Mouse (Mus musculus) embryonic facial prominence, embryonic 13.5 days (tissue): ENCODE data around the gene Zfhx3. TPM values are rescaled to one million over a fixed set of nuclear protein-coding genes. Genes with fewer than 3 reads are reported as not detected.

ENCODE experiments used
- ATAC-seq: fragments of 200-750 bp; cut with Nextera tagmentation; 2 replicates; pipeline ENCODE4 v1.8.0; 2017; ENCODE audit warnings: low read depth; ENCODE audit not compliant: insufficient number of reproducible peaks, insufficient read depth, low FRiP score, low TSS enrichment
- H3K27ac ChIP-seq: fragments of 300-500 bp; sonication (generic); 2 replicates; pipeline ENCODE4 v1.5.1; 2015; ENCODE audit warnings: moderate library complexity, mild to moderate bottlenecking, inconsistent platforms
- H3K27me3 ChIP-seq: fragments of 300-500 bp; sonication (generic); 2 replicates; pipeline ENCODE4 v1.6.1; 2015; ENCODE audit warnings: mild to moderate bottlenecking, inconsistent platforms
- H3K36me3 ChIP-seq: fragments of 300-500 bp; sonication (generic); 2 replicates; pipeline ENCODE4 v1.6.1; 2015; ENCODE audit warnings: mild to moderate bottlenecking, inconsistent platforms
- H3K4me1 ChIP-seq: fragments of 300-500 bp; sonication (generic); 2 replicates; pipeline ENCODE4 v1.6.1; 2015; ENCODE audit warnings: inconsistent platforms
- H3K4me2 ChIP-seq: fragments of 300-500 bp; sonication (generic); 2 replicates; pipeline ENCODE4 v1.6.1; 2015; ENCODE audit warnings: moderate library complexity, mild to moderate bottlenecking, inconsistent platforms
- H3K4me3 ChIP-seq: fragments of 300-500 bp; sonication (generic); 2 replicates; pipeline ENCODE4 v1.5.1; 2015; ENCODE audit warnings: mild to moderate bottlenecking, inconsistent platforms
- H3K9ac ChIP-seq: fragments of 300-500 bp; sonication (generic); 2 replicates; pipeline ENCODE4 v1.6.1; 2015; ENCODE audit warnings: mild to moderate bottlenecking, inconsistent platforms
- H3K9me3 ChIP-seq: fragments of 300-500 bp; sonication (generic); 2 replicates; pipeline ENCODE4 v1.6.1; 2016; ENCODE audit warnings: inconsistent platforms
- WGBS: fragments of 180-500 bp; shearing (Covaris S2); methylation state at CpG from one replicate; pipeline ENCODE4 v1.1.7; 2015; ENCODE audit warnings: mixed read lengths; 5-methylcytosine and 5-hydroxymethylcytosine counted together
- polyA plus RNA-seq: library from polyadenylated mRNA; unstranded; fragments of >200 nt; fragmentation: Nextera tagmentation; extraction: Ambion mirVana; gene quantifications from 2 replicates; pipeline ENCODE4 v1.2.1, GENCODE M21; 2015

The Zfhx3 gene
- polyA plus RNA-seq, 1 experiment from 2014 or later: 29.9 TPM

DNA sequence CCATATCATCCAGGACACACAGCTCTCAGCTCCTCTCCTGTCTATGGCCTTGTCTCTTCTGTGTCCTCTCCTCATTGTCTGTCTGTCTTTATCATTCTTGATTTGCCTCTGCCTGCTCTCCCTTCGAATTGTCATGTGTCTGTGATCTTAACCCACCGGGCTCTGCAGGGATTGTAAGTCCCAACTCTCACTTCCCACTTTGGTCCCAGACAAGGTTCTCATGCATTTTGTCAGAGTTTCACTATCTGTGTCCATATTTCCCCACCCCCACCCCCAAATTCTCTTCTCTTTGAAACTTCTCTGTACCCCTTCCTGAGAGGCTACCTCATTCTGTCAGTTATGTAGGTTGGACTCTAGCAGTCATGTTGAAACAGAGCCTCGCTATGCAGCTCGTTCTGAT lies 579.6 kb downstream of the Zfhx3 start:
- no peaks in the 10 kb centered on the region for H3K4me1 ChIP-seq
- no peaks in the 10 kb centered on the region for H3K27me3 ChIP-seq
- H3K9me3 ChIP-seq: no peaks in the 10 kb centered on the region
- H3K4me2 ChIP-seq: no peak overlapping the region
- no peak overlapping the region for H3K9ac ChIP-seq
- 86% methylated on average over 4 of the region's 4 CpGs for WGBS
- H3K36me3 ChIP-seq: no peaks in the 10 kb centered on the region
- H3K4me3 ChIP-seq: no peak overlapping the region
- no peak for ATAC-seq
- no peak overlapping the region for H3K27ac ChIP-seq

DNA sequence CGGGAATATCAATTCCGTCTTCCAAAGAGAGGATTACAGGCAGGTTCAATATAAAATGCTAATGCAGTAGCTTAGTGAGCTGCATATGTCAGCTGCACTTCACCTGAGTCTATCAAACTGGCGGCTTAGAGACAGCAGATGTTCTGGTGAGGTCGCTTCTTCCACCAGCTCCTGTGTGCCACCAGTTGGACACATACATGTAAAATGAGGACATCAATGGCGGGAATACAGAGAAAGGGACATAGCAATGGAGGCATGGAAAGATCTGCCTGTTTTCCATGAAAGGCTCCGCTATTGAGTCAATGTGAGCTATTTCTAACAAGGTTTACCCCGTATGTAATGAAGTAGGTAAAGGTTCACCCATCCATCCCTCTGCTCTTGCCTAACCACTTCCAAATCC lies 587.0 kb downstream of the Zfhx3 start:
- 90% methylated on average over 7 of the region's 7 CpGs for WGBS
- Histone ChIP-seq H3K4me3 (no peak overlapping the region), H3K4me1 (no peaks in the 10 kb centered on the region), H3K9me3 (no peaks in the 10 kb centered on the region), H3K4me2 (no peak overlapping the region), H3K27ac (no peak overlapping the region), H3K36me3 (no peaks in the 10 kb centered on the region), H3K27me3 (no peaks in the 10 kb centered on the region), H3K9ac (no peak overlapping the region)
- ATAC-seq: no peak

GRCm38 (mm10) chr8:108535121-108535876 lies 592.9 kb downstream of the Zfhx3 start:
- H3K9ac ChIP-seq: no peak overlapping the region
- no peak for ATAC-seq
- no peak overlapping the region for H3K27ac ChIP-seq
- no peak overlapping the region for H3K4me3 ChIP-seq
- H3K27me3 ChIP-seq: no peaks in the 10 kb centered on the region
- no peak overlapping the region for H3K4me2 ChIP-seq
- no peaks in the 10 kb centered on the region for H3K36me3 ChIP-seq
- H3K4me1 ChIP-seq: peaks cover 18% of the 10 kb centered on the region
- WGBS: 77% methylated on average over 16 of the region's 16 CpGs
- no peaks in the 10 kb centered on the region for H3K9me3 ChIP-seq

GRCm38 (mm10) chr8:108536186-108536585 lies 593.7 kb downstream of the Zfhx3 start:
- Histone ChIP-seq H3K27ac (no peak overlapping the region), H3K9ac (no peak overlapping the region), H3K4me2 (no peak overlapping the region), H3K4me1 (peaks cover 18% of the 10 kb centered on the region), H3K27me3 (no peaks in the 10 kb centered on the region), H3K4me3 (no peak overlapping the region), H3K9me3 (no peaks in the 10 kb centered on the region), H3K36me3 (no peaks in the 10 kb centered on the region)
- 81% methylated on average over 7 of the region's 7 CpGs for WGBS
- ATAC-seq: no peak

- ATAC-seq: no peak
- H3K27ac ChIP-seq: no peak overlapping the region
- no peak overlapping the region for H3K4me2 ChIP-seq
- H3K9ac ChIP-seq: no peak overlapping the region
- WGBS: 77% methylated on average over 15 of the region's 15 CpGs
- no peaks in the 10 kb centered on the region for H3K36me3 ChIP-seq
- no peaks in the 10 kb centered on the region for H3K9me3 ChIP-seq
- H3K4me1 ChIP-seq: peaks cover 18% of the 10 kb centered on the region
- no peak overlapping the region for H3K4me3 ChIP-seq
- no peaks in the 10 kb centered on the region for H3K27me3 ChIP-seq
Observed at GRCm38 (mm10) chr8:108536911-108537351, 594.5 kb downstream of the Zfhx3 start.

- peak overlapping the region; percentile 33 for H3K4me2 ChIP-seq
- H3K4me1 ChIP-seq: peaks cover 18% of the 10 kb centered on the region
- no peak overlapping the region for H3K27ac ChIP-seq
- H3K9me3 ChIP-seq: no peaks in the 10 kb centered on the region
- H3K36me3 ChIP-seq: no peaks in the 10 kb centered on the region
- no peak for ATAC-seq
- WGBS: 72% methylated on average over 25 of the region's 25 CpGs
- H3K4me3 ChIP-seq: no peak overlapping the region
- H3K27me3 ChIP-seq: no peaks in the 10 kb centered on the region
- no peak overlapping the region for H3K9ac ChIP-seq
Observed at GRCm38 (mm10) chr8:108537686-108538551, 595.5 kb downstream of the Zfhx3 start.

DNA sequence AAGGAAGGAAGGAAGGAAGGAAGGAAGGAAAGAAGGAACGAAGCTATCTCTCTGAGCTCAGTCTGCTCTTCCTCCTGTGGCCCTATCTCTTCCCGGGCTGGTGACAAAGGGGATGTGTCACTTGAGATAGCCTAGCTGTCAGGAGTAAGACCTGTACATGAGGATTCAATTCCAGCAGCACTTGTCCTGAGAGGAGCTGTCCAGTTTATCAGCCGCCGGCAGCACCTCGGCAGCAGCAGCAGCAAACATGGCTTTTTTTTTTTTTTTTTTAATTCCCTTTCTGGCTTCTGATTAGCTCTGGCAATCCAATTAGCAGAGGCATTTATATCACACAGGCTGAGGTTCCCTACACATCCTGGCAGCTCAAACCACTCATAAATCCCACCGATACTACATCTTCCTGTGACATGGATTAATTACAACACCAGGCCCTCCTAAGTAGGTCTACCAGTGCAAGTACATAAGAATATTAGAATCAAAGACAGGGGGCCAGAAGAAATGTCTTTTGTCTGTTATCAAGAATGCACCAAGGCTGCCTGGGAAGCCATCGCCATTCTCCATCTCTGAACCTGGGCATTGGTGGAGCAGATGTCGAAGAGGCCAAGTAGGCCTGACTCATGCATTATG lies 596.6 kb downstream of the Zfhx3 start:
- H3K36me3 ChIP-seq: no peaks in the 10 kb centered on the region
- no peak for ATAC-seq
- H3K9ac ChIP-seq: no peak overlapping the region
- 65% methylated on average over 8 of the region's 8 CpGs for WGBS
- no peaks in the 10 kb centered on the region for H3K9me3 ChIP-seq
- peaks cover 18% of the 10 kb centered on the region for H3K4me1 ChIP-seq
- H3K4me2 ChIP-seq: no peak overlapping the region
- no peak overlapping the region for H3K27ac ChIP-seq
- H3K4me3 ChIP-seq: no peak overlapping the region
- no peaks in the 10 kb centered on the region for H3K27me3 ChIP-seq

- WGBS: 30% methylated on average over 8 of the region's 8 CpGs
- peak overlapping the region; percentile 64; the same call in 1 of the 2 replicates for H3K27ac ChIP-seq
- H3K4me2 ChIP-seq: peak overlapping the region; percentile 28
Observed at GRCm38 (mm10) chr8:108552518-108552917, 610.1 kb downstream of the Zfhx3 start.

GRCm38 (mm10) chr8:108553808-108554577 lies 611.5 kb downstream of the Zfhx3 start:
- Histone ChIP-seq H3K4me2 (no peak overlapping the region), H3K9ac (no peak overlapping the region), H3K36me3 (no peaks in the 10 kb centered on the region), H3K9me3 (no peaks in the 10 kb centered on the region), H3K27ac (peak overlapping the region; percentile 64), H3K4me3 (no peak overlapping the region), H3K27me3 (no peaks in the 10 kb centered on the region), H3K4me1 (peaks cover 33% of the 10 kb centered on the region)
- ATAC-seq: no peak
- WGBS: 28% methylated on average over 11 of the region's 11 CpGs

More at GRCm38 (mm10) chr8:108552518-108552917, 610.1 kb downstream of the Zfhx3 start:
- Histone ChIP-seq H3K9me3 (no peaks in the 10 kb centered on the region), H3K4me1 (peaks cover 38% of the 10 kb centered on the region), H3K4me3 (no peak overlapping the region), H3K36me3 (no peaks in the 10 kb centered on the region), H3K9ac (no peak overlapping the region), H3K27me3 (no peaks in the 10 kb centered on the region)
- peak; percentile 56 for ATAC-seq

- ATAC-seq: no peak
- Histone ChIP-seq H3K4me1 (peaks cover 33% of the 10 kb centered on the region), H3K9me3 (no peaks in the 10 kb centered on the region), H3K4me2 (no peak overlapping the region), H3K4me3 (no peak overlapping the region), H3K36me3 (no peaks in the 10 kb centered on the region), H3K9ac (no peak overlapping the region), H3K27me3 (no peaks in the 10 kb centered on the region), H3K27ac (peak overlapping the region; percentile 48)
- 35% methylated on average over 12 of the region's 12 CpGs for WGBS
Observed at GRCm38 (mm10) chr8:108554578-108555245, 612.3 kb downstream of the Zfhx3 start.
